Mouse (Mus musculus) midbrain, embryonic 10.5 days (tissue): Measurements from ENCODE around the gene Polr1d. TPM values are rescaled to one million over a fixed set of nuclear protein-coding genes. Genes with fewer than 3 reads are reported as not detected.

Experiments used
- DNase-seq: peaks from one replicate; pipeline ENCODE4 v3.0.0-alpha.2; 2017; ENCODE audit warnings: low spot score
- H3K27ac ChIP-seq: fragments of 300-500 bp; sonication (generic); replicated peaks from 2 replicates; pipeline ENCODE4 v1.5.1; 2016; ENCODE audit warnings: mild to moderate bottlenecking
- H3K27me3 ChIP-seq: fragments of 300-500 bp; sonication (generic); 2 replicates; pipeline ENCODE4 v1.6.1; 2016; ENCODE audit warnings: low read depth, mild to moderate bottlenecking; ENCODE audit not compliant: poor library complexity, severe bottlenecking
- H3K36me3 ChIP-seq: fragments of 300-500 bp; sonication (generic); 2 replicates; pipeline ENCODE4 v1.6.1; 2016; ENCODE audit warnings: mild to moderate bottlenecking, moderate library complexity
- H3K4me1 ChIP-seq: fragments of 300-500 bp; sonication (generic); 2 replicates; pipeline ENCODE4 v1.6.1; 2016
- H3K4me3 ChIP-seq: fragments of 300-500 bp; sonication (generic); 2 replicates; pipeline ENCODE4 v1.5.1; 2016; ENCODE audit warnings: mild to moderate bottlenecking, moderate library complexity
- H3K9me3 ChIP-seq: fragments of 300-500 bp; sonication (generic); replicated peaks from 2 replicates; pipeline ENCODE4 v1.6.1; 2016; ENCODE audit warnings: mild to moderate bottlenecking
- WGBS: fragments of 180-500 bp; shearing (Covaris S2); methylation state at CpG from one replicate; pipeline ENCODE4 v1.1.7; 2016; 5-methylcytosine and 5-hydroxymethylcytosine counted together
- polyA plus RNA-seq: library from polyadenylated mRNA; unstranded; fragments of >200 nt; fragmentation: Nextera tagmentation; extraction: Ambion mirVana; gene quantifications from 2 replicates; pipeline ENCODE4 v1.2.1, GENCODE M21; 2016

The Polr1d gene
- polyA plus RNA-seq, 1 experiment from 2014 or later: 130 TPM

- DNase-seq: peak; percentile 61
- H3K9me3 ChIP-seq: peaks cover 5% of the 10 kb centered on the region; the same call in 1 of the 2 replicates
- no peaks in the 10 kb centered on the region for H3K36me3 ChIP-seq
- 21% methylated on average over 8 of the region's 8 CpGs for WGBS
- no peak overlapping the region; the same call in 1 of the 2 replicates for H3K27ac ChIP-seq
- H3K4me1 ChIP-seq: peaks cover 35% of the 10 kb centered on the region
- no peak overlapping the region for H3K4me3 ChIP-seq
- H3K27me3 ChIP-seq: peaks cover 96% of the 10 kb centered on the region
Observed at GRCm38 (mm10) chr5:147134341-147135088, 57.7 kb downstream of the Polr1d start.

GRCm38 (mm10) chr5:147135089-147135446 is 58.2 kb downstream of the Polr1d start:
- Histone ChIP-seq H3K27me3 (peaks cover 99% of the 10 kb centered on the region), H3K27ac (peak overlapping the region; percentile 23), H3K9me3 (peaks cover 5% of the 10 kb centered on the region; the same call in 1 of the 2 replicates), H3K36me3 (no peaks in the 10 kb centered on the region), H3K4me1 (peaks cover 35% of the 10 kb centered on the region), H3K4me3 (no peak overlapping the region)
- WGBS: 78% methylated on average over 3 of the region's 3 CpGs
- DNase-seq: peak; percentile 27

GRCm38 (mm10) chr5:147135994-147136393 is 59.1 kb downstream of the Polr1d start:
- Histone ChIP-seq H3K4me1 (peaks cover 35% of the 10 kb centered on the region), H3K9me3 (peaks cover 5% of the 10 kb centered on the region; the same call in 1 of the 2 replicates), H3K36me3 (no peaks in the 10 kb centered on the region), H3K27ac (no peak overlapping the region), H3K27me3 (peaks cover 99% of the 10 kb centered on the region), H3K4me3 (no peak overlapping the region)
- WGBS: 32% methylated on average over 13 of the region's 13 CpGs
- DNase-seq: peak; percentile 51

GRCm38 (mm10) chr5:147147340-147147739 is 70.5 kb downstream of the Polr1d start:
- no peak overlapping the region for H3K27ac ChIP-seq
- peaks cover 44% of the 10 kb centered on the region for H3K27me3 ChIP-seq
- peaks cover 7% of the 10 kb centered on the region; the same call in 1 of the 2 replicates for H3K9me3 ChIP-seq
- H3K4me3 ChIP-seq: no peak overlapping the region
- DNase-seq: no peak
- H3K36me3 ChIP-seq: no peaks in the 10 kb centered on the region
- no peaks in the 10 kb centered on the region for H3K4me1 ChIP-seq

- Histone ChIP-seq H3K36me3 (no peaks in the 10 kb centered on the region), H3K4me1 (peaks cover 31% of the 10 kb centered on the region), H3K27me3 (peaks cover 89% of the 10 kb centered on the region), H3K9me3 (0 out of 2 replicates have a peak, but pooled peaks cover 7% of the 10 kb centered on the region), H3K4me3 (peak overlapping the region; percentile 38), H3K27ac (peak overlapping the region; percentile 69)
- DNase-seq: peak; percentile 17
- WGBS: 5% methylated on average over 13 of the region's 13 CpGs
Observed at GRCm38 (mm10) chr5:147154806-147155371, 78.0 kb downstream of the Polr1d start.

DNA sequence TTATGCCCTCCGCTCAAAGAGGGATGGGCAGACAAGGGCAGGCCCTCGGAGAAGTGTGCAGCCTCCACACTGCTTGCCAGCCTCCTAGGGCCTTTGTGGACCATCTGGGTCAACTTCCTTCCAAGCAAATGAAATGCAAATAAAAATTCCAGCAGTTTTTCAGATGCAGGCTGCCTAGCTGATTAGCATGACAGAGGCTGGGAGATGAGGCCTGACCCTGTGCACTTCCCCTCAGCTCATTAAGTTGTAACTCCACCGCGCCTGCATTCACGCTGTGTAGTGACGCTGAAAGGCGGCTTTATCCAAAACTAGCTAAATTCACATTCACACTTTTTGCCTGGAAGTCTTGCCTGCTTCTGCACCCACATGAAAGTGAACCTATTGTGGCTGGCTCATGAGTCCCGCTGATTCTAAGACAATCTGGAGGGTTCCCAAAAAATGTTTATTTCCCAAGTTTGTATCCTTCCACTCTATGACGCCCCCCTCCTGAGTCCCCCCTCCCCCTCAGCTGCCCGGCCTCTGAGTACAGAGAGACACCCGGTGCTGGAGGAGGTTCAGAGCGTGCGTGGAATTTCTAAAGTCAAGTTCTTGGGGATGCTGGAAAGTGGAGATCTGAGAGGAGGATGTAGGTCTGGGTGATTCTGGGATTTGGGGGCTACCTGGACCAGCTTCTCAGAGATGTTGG is 78.7 kb downstream of the Polr1d start:
- H3K4me3 ChIP-seq: peak overlapping the region; percentile 38
- H3K36me3 ChIP-seq: no peaks in the 10 kb centered on the region
- H3K4me1 ChIP-seq: peaks cover 31% of the 10 kb centered on the region
- H3K27ac ChIP-seq: peak overlapping the region; percentile 69
- H3K9me3 ChIP-seq: 0 out of 2 replicates have a peak, but pooled peaks cover 7% of the 10 kb centered on the region
- WGBS: 2% methylated on average over 13 of the region's 13 CpGs
- H3K27me3 ChIP-seq: peaks cover 96% of the 10 kb centered on the region
- peak; percentile 75 for DNase-seq

GRCm38 (mm10) chr5:147156376-147156775 is 79.5 kb downstream of the Polr1d start:
- peak overlapping the region; percentile 69; the same call in 1 of the 2 replicates for H3K27ac ChIP-seq
- H3K36me3 ChIP-seq: no peaks in the 10 kb centered on the region
- H3K27me3 ChIP-seq: peaks cover 95% of the 10 kb centered on the region
- peaks cover 31% of the 10 kb centered on the region for H3K4me1 ChIP-seq
- 0 out of 2 replicates have a peak, but pooled peaks cover 7% of the 10 kb centered on the region for H3K9me3 ChIP-seq
- DNase-seq: no peak
- WGBS: 39% methylated on average over 3 of the region's 3 CpGs
- H3K4me3 ChIP-seq: no peak overlapping the region

- Histone ChIP-seq H3K4me1 (peaks cover 31% of the 10 kb centered on the region), H3K4me3 (no peak overlapping the region), H3K36me3 (no peaks in the 10 kb centered on the region), H3K27ac (no peak overlapping the region), H3K9me3 (0 out of 2 replicates have a peak, but pooled peaks cover 7% of the 10 kb centered on the region), H3K27me3 (peaks cover 94% of the 10 kb centered on the region)
- WGBS: 81% methylated on average over 7 of the region's 7 CpGs
- DNase-seq: no peak
Observed at GRCm38 (mm10) chr5:147157441-147157840, 80.6 kb downstream of the Polr1d start.

- Histone ChIP-seq H3K36me3 (no peaks in the 10 kb centered on the region), H3K9me3 (0 out of 2 replicates have a peak, but pooled peaks cover 4% of the 10 kb centered on the region), H3K4me3 (no peak overlapping the region), H3K27ac (no peak overlapping the region), H3K4me1 (peaks cover 27% of the 10 kb centered on the region), H3K27me3 (peaks cover 89% of the 10 kb centered on the region)
- DNase-seq: no peak
- 87% methylated on average over 6 of the region's 6 CpGs for WGBS
Observed at GRCm38 (mm10) chr5:147159320-147159719, 82.5 kb downstream of the Polr1d start.

GRCm38 (mm10) chr5:147159792-147160191 is 82.9 kb downstream of the Polr1d start:
- H3K9me3 ChIP-seq: 0 out of 2 replicates have a peak, but pooled peaks cover 4% of the 10 kb centered on the region
- H3K36me3 ChIP-seq: no peaks in the 10 kb centered on the region
- no peak overlapping the region for H3K4me3 ChIP-seq
- peaks cover 85% of the 10 kb centered on the region for H3K27me3 ChIP-seq
- peaks cover 22% of the 10 kb centered on the region for H3K4me1 ChIP-seq
- DNase-seq: no peak
- H3K27ac ChIP-seq: no peak overlapping the region
- 86% methylated on average over 2 of the region's 2 CpGs for WGBS
